Mouse (Mus musculus) small intestine, adult 2 months (tissue): ENCODE data around the gene Fam45a. TPM values are rescaled to one million over a fixed set of nuclear protein-coding genes. Genes with fewer than 3 reads are reported as not detected.
"Not testable (repeated sequence)": the region's sequence is repeated elsewhere in the genome, so short reads cannot be mapped to it uniquely, and the experiment has no call there.

Source experiments
- H3K27ac ChIP-seq: fragments of 200-500 bp; 2 replicates; pipeline ENCODE4 v1.5.1; 2012; ENCODE audit warnings: low read depth, low read length, control low read depth, inconsistent platforms; ENCODE audit not compliant: insufficient read depth
- H3K27me3 ChIP-seq: fragments of 200-500 bp; 2 replicates; pipeline ENCODE4 v1.6.1; 2012; ENCODE audit warnings: mild to moderate bottlenecking, moderate library complexity, low read length, inconsistent platforms; ENCODE audit not compliant: control insufficient read depth, insufficient read depth
- H3K36me3 ChIP-seq: fragments of 200-500 bp; 2 replicates; pipeline ENCODE4 v1.6.1; 2012; ENCODE audit warnings: mild to moderate bottlenecking, low read length, control low read depth, inconsistent platforms; ENCODE audit not compliant: control insufficient read depth, insufficient read depth
- H3K4me1 ChIP-seq: fragments of 200-500 bp; 2 replicates; pipeline ENCODE4 v1.6.1; 2012; ENCODE audit warnings: low read length, inconsistent platforms, mixed read lengths; ENCODE audit not compliant: control insufficient read depth, insufficient read depth, insufficient read length
- H3K4me3 ChIP-seq: fragments of 200-500 bp; 2 replicates; pipeline ENCODE4 v1.5.1; 2012; ENCODE audit warnings: low read depth, mild to moderate bottlenecking, control low read depth, inconsistent platforms, low read length, moderate library complexity
- CTCF ChIP-seq: fragments of 200-500 bp; IDR thresholded peaks from 2 replicates; pipeline ENCODE4 v1.5.1; 2012; ENCODE audit warnings: low read depth, mild to moderate bottlenecking, control low read depth, inconsistent platforms, low read length, moderate library complexity, mixed read lengths; ENCODE audit not compliant: insufficient replicate concordance, insufficient read length; ENCODE audit errors: extremely low read depth
- POLR2A ChIP-seq: fragments of 200-500 bp; IDR thresholded peaks from 2 replicates; pipeline ENCODE4 v1.6.1; 2012; ENCODE audit warnings: low read depth, mild to moderate bottlenecking, control low read depth, inconsistent platforms, low read length, moderate library complexity
- WGBS: fragments of 180-500 bp; shearing (Covaris S2); methylation state at CpG from one replicate; pipeline ENCODE4 v1.1.7; 2018; 5-methylcytosine and 5-hydroxymethylcytosine counted together
- polyA plus RNA-seq: library from polyadenylated mRNA; depleted of rRNA; stranded (reverse); fragments of >200 nt; gene quantifications from 2 replicates; pipeline ENCODE4 v1.2.3, GENCODE M21; 2012

The Fam45a gene
- polyA plus RNA-seq, 1 experiment = 1.7 TPM

DNA sequence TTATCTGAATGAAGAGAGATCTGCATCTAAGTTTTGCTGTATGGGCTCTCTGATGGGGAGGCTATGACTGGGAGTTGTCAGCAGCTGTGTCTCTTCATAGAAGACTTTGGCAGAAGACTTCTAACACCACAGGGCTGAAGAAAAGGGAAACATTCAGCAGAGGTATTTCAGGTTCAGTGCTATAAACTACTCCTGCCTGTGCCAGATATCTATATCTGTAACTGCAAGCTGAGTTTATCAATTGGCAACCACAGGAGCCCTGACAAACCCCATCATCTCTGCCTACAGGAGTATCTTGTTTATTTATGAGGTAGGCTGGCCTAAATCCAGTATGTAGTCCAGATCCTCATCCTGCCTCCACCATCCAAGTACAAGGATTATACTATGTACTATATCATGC lies 31.9 kb downstream of the Fam45a start:
- H3K27me3 ChIP-seq = no peaks in the 10 kb centered on the region
- no peak overlapping the region for H3K27ac ChIP-seq
- H3K4me1 ChIP-seq = no peaks in the 10 kb centered on the region
- no peak for TF ChIP-seq CTCF
- H3K36me3 ChIP-seq = peaks cover 5% of the 10 kb centered on the region
- H3K4me3 ChIP-seq = no peak overlapping the region

DNA sequence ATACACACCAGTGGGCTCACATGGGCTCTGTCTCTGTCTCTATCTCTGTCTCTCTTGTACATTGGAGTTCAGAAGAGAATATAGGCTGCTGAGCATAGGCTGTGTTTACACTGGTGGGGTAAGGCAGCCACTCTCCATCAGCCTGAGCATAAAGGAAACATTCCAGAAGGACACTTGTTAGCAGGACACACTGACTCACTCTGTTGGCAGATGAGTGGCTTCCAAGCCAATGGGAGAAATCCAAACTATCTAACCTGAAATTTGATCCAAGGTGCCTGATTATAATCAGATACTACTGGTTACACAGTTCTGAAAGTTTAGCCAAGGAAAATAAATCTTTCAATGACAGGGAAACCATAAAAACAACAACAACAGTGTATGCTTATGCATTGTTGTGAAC lies 34.3 kb downstream of the Fam45a start:
- no peaks in the 10 kb centered on the region for H3K36me3 ChIP-seq
- H3K27ac ChIP-seq = no peak overlapping the region
- H3K4me1 ChIP-seq = no peaks in the 10 kb centered on the region
- TF ChIP-seq POLR2A = no peak
- TF ChIP-seq CTCF = no peak
- H3K27me3 ChIP-seq = no peaks in the 10 kb centered on the region
- no peak overlapping the region for H3K4me3 ChIP-seq

GRCm38 (mm10) chr19:60860868-60861700 lies 49.7 kb downstream of the Fam45a start, which contains the start of gene Sfxn4:
Gene Sfxn4, minus strand, starts transcription at chr19:60861479.
- Histone ChIP-seq H3K4me1 (no peaks in the 10 kb centered on the region), H3K27ac (0 out of 2 replicates have a peak within 1 kb of the TSS, but pooled peaks have one; percentile 14), H3K27me3 (no peaks in the 10 kb centered on the region), H3K36me3 (peaks cover 9% of the 10 kb centered on the region), H3K4me3 (peak within 1 kb of the TSS; percentile 75)
- TF ChIP-seq CTCF = no peak
- peak; percentile 30; the same call in 1 of the 2 replicates for TF ChIP-seq POLR2A
- 5% methylated on average over 30 of the region's 30 CpGs for WGBS

DNA sequence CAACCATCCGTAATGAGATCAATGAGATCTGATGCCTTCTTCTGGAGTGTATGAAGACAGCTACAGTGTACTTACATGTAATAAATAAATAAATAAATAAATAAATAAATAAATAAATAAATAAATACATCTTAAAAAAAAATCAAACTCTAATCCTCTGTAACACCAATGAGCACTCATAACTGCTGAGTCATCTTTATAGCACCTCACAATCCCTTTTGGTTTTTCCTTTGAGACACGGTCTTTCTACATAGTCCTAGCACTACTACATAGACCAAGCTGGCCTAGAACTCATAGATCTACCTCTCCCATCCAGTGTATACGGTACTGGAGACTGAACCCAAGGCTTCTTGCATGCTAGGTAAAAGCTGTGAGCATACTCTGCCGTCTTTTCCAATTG lies 54.8 kb downstream of the Fam45a start:
- not testable (repeated sequence) for H3K27me3 ChIP-seq, H3K4me1 ChIP-seq, H3K27ac ChIP-seq, H3K4me3 ChIP-seq
- H3K36me3 ChIP-seq = peaks cover 26% of the 10 kb centered on the region
- WGBS = 95% methylated on average over 4 of the region's 4 CpGs

- Histone ChIP-seq H3K36me3 (peaks cover 25% of the 10 kb centered on the region), H3K27ac (no peak overlapping the region), H3K4me3 (no peak overlapping the region), H3K4me1 (no peaks in the 10 kb centered on the region; the same call in 1 of the 2 replicates), H3K27me3 (no peaks in the 10 kb centered on the region)
- no peak for TF ChIP-seq POLR2A
- TF ChIP-seq CTCF = no peak
- 95% methylated on average over 1 of the region's 1 CpGs for WGBS
Observed at GRCm38 (mm10) chr19:60870489-60870888, 59.1 kb downstream of the Fam45a start.

GRCm38 (mm10) chr19:60871366-60871765 lies 60.0 kb downstream of the Fam45a start:
- H3K27me3 ChIP-seq = no peaks in the 10 kb centered on the region
- WGBS = 84% methylated on average over 5 of the region's 5 CpGs
- H3K36me3 ChIP-seq = peaks cover 24% of the 10 kb centered on the region

DNA sequence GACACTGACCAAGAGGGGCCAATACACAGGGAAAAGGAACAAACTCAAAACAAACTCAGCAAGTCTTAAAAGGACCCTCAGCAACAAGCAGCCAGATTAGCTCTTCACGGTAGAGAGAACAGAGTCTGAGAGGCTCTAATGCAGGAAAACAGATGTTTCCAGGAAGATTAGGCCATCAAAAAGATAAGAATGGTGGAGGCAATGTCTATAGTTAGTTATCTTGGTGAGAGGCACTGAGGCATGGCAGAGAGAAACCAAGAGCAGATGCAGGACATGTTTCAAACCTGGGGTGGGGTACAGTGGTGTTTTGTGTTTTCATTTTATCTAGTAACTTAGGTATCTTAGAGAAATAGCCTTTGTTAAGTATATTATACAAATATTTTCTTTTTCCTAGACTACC lies 60.9 kb downstream of the Fam45a start:
- Histone ChIP-seq H3K4me1 (no peaks in the 10 kb centered on the region; the same call in 1 of the 2 replicates), H3K27ac (no peak overlapping the region), H3K4me3 (no peak overlapping the region), H3K36me3 (peaks cover 24% of the 10 kb centered on the region), H3K27me3 (no peaks in the 10 kb centered on the region)
- WGBS = 28% methylated on average over 1 of the region's 1 CpGs
- TF ChIP-seq POLR2A (no peak), CTCF (no peak)

More at GRCm38 (mm10) chr19:60871366-60871765, 60.0 kb downstream of the Fam45a start:
- TF ChIP-seq POLR2A = no peak
- no peak for TF ChIP-seq CTCF
- no peak overlapping the region for H3K4me3 ChIP-seq
- no peaks in the 10 kb centered on the region; the same call in 1 of the 2 replicates for H3K4me1 ChIP-seq
- H3K27ac ChIP-seq = no peak overlapping the region

GRCm38 (mm10) chr19:60873501-60873900 lies 62.1 kb downstream of the Fam45a start:
- H3K27ac ChIP-seq = peak overlapping the region; percentile 18; the same call in 1 of the 2 replicates

More at GRCm38 (mm10) chr19:60873501-60873900, 62.1 kb downstream of the Fam45a start:
- Histone ChIP-seq H3K36me3 (peaks cover 18% of the 10 kb centered on the region), H3K27me3 (no peaks in the 10 kb centered on the region), H3K4me1 (no peaks in the 10 kb centered on the region; the same call in 1 of the 2 replicates), H3K4me3 (peak overlapping the region; percentile 73; the same call in 1 of the 2 replicates)
- under 1% methylated on average over 4 of the region's 4 CpGs for WGBS
- TF ChIP-seq CTCF = no peak
- TF ChIP-seq POLR2A = no peak
